Mouse (Mus musculus): ENCODE data around the gene Ptgis. TPM values are rescaled to one million over a fixed set of nuclear protein-coding genes. Genes with fewer than 3 reads are reported as not detected.

Ptgis gene
- 23.9 and 27.0 TPM in 2 replicates for polyA plus RNA-seq (2016; fragmentation: Nextera tagmentation; extraction: Ambion mirVana)

DNA sequence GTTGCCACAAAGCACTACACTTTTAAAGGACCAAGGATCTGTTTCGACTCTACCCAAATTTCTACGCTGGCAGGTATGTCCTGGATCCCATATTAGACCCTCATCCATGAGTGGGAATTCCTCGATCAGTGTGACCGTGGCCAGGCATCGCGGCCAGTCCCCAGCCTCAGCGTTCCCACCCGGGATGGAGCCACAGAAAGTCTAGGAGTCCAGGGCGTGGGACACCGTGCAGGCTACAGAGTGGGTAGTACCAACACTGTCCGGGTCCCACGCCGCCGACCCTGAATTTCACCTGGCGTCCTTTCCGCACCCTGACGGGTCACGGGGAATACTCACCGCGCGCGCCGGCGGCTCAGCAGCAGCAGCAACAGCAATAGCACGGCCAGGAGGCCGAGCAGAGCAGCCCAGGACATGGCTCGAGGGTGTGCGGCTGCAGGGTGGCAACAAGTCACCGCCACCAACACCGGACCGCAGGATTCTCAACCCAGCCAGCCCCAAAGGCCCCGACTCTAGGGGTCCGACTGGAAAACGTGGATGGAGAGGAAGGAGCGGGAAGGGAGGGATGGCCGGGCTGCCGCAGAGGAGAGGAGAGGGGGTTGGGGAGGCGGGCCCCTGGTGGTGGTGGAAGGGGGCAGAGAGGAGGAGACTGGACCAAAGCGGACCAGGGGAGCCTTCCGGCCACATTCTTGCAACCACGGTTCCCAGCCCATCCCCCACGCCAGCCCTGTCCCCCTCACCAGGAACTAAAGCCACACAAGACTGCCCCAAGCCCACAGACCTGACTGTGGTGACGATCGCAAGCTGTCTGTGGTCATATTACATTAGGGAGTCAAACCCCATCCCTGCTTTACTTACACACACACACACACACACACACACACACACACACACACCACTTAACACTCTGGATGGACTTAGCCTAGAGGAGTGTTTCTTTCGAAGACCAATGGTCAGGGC lies at the start of gene Ptgis:
Gene Ptgis (minus strand): TSS at position 597 of the 957 bp plus-strand sequence.
- Histone ChIP-seq H3K27ac (peak within 1 kb of the TSS; percentile 84), H3K4me2 (peak within 1 kb of the TSS; percentile 90), H3K4me1 (replicated peaks) (peaks cover 40% of the 10 kb centered on the region), H3K4me3 (replicated peaks) (peak within 1 kb of the TSS; percentile 59), H3K9ac (replicated peaks) (peak within 1 kb of the TSS; percentile 74), H3K36me3 (no peaks in the 10 kb centered on the region), H3K27me3 (peaks cover 2% of the 10 kb centered on the region; the same call in 1 of the 2 replicates), H3K9me3 (peaks cover 6% of the 10 kb centered on the region; the same call in 1 of the 2 replicates)
- 3% methylated on average over 43 of the region's 45 CpGs for WGBS
- ATAC-seq (ENCODE audit: insufficient number of reproducible peaks, insufficient read depth, low FRiP score, low TSS enrichment, low read depth): peak; percentile 71

DNA sequence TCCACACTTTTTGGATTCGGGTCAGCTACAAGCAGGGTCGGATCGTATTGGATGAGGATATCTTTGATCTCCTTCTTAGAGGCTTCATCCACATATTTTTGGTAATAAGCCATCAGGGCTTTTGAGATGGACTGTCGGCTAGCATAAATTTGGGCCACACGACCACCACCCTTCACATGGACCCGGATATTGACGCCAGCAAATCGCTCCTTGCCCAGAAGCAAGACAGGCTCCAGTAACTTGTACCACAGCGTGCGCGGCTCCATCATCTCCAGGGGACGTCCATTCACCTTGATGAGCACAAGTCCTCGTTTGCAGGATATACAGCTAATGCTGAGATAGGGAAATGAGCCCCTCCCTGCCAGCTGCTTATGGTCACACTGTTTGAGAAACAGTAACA lies 41.1 kb upstream of the Ptgis start:
- no peak overlapping the region for H3K9ac ChIP-seq (replicated peaks)
- no peak overlapping the region for H3K4me3 ChIP-seq (replicated peaks)
- no peaks in the 10 kb centered on the region for H3K4me1 ChIP-seq (replicated peaks)
- WGBS: 90% methylated on average over 13 of the region's 13 CpGs
- no peak overlapping the region for H3K4me2 ChIP-seq
- ATAC-seq (ENCODE audit: insufficient number of reproducible peaks, insufficient read depth, low FRiP score, low TSS enrichment, low read depth): no peak
- H3K27me3 ChIP-seq: no peaks in the 10 kb centered on the region
- H3K36me3 ChIP-seq: no peaks in the 10 kb centered on the region
- no peak overlapping the region for H3K27ac ChIP-seq
- H3K9me3 ChIP-seq: no peaks in the 10 kb centered on the region

DNA sequence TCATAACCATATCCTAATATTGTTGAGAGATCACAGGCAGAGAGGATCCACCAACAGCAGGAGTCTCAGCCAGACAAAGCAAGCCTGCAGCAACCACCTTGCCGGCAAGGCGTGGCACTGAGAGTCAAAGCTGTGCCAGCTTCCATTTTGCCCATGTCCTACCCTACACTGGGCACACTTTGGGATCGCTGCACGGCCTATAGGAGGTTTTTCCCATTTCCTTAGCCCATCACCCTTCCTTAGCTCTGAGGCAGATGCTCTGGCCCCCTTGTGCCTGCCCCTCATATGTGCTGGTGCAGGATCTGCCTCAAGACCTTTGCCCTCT lies 40.5 kb upstream of the Ptgis start:
- H3K36me3 ChIP-seq: no peaks in the 10 kb centered on the region
- H3K9ac ChIP-seq (replicated peaks): no peak overlapping the region
- no peaks in the 10 kb centered on the region for H3K9me3 ChIP-seq
- ATAC-seq (ENCODE audit: insufficient number of reproducible peaks, insufficient read depth, low FRiP score, low TSS enrichment, low read depth): no peak
- H3K4me1 ChIP-seq (replicated peaks): no peaks in the 10 kb centered on the region
- H3K4me3 ChIP-seq (replicated peaks): no peak overlapping the region
- no peak overlapping the region for H3K27ac ChIP-seq
- H3K4me2 ChIP-seq: no peak overlapping the region
- WGBS: 83% methylated on average over 4 of the region's 4 CpGs
- no peaks in the 10 kb centered on the region for H3K27me3 ChIP-seq

DNA sequence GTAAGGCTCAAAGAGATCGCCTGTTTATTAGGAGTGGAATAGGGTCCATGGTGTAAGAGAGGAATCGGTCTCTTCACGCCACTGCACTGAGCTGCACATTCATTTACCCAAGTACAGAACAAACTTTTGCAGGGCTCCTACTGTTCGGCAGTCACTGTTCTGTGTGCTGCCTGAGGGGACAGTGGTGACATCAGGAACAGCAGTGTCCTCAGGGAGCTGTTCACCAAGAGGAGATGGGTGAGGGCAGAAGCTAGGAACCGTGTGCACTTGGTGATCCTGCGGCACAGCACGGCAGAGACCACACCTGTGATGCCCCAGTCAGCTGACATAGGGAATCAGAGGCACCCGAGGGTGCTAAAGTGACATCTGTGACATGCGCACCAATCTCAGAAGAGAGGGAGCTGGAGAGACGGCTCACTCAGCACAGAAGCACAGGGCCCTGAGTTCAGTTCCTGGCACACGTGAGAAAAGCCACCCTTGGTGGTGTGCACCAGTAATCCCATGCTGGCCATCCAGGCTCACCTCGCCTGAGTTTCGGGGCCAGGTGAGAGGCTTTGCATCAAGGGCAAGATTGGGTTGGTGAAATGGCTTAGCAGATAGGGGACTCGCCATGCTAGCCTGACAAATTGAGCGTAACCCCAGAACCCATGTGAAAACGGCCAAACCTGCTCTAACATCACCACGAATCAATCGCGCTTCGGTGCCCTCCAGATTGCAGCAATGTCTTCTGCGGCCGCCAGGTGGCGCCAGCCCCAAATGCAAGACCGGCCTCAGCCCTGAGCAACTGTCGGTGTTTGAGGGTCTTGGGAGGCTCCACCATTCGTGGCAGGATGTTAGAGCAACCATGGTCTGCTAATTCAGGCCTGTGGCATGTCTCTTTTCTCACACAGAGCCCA lies 39.9 kb upstream of the Ptgis start:
- 46% methylated on average over 26 of the region's 26 CpGs for WGBS
- Histone ChIP-seq H3K9me3 (no peaks in the 10 kb centered on the region), H3K4me3 (replicated peaks) (no peak overlapping the region), H3K27ac (no peak overlapping the region), H3K4me1 (replicated peaks) (no peaks in the 10 kb centered on the region), H3K9ac (replicated peaks) (no peak overlapping the region), H3K36me3 (no peaks in the 10 kb centered on the region), H3K27me3 (no peaks in the 10 kb centered on the region), H3K4me2 (no peak overlapping the region)
- no peak; the same call in 1 of the 2 replicates for ATAC-seq (ENCODE audit: insufficient number of reproducible peaks, insufficient read depth, low FRiP score, low TSS enrichment, low read depth)

DNA sequence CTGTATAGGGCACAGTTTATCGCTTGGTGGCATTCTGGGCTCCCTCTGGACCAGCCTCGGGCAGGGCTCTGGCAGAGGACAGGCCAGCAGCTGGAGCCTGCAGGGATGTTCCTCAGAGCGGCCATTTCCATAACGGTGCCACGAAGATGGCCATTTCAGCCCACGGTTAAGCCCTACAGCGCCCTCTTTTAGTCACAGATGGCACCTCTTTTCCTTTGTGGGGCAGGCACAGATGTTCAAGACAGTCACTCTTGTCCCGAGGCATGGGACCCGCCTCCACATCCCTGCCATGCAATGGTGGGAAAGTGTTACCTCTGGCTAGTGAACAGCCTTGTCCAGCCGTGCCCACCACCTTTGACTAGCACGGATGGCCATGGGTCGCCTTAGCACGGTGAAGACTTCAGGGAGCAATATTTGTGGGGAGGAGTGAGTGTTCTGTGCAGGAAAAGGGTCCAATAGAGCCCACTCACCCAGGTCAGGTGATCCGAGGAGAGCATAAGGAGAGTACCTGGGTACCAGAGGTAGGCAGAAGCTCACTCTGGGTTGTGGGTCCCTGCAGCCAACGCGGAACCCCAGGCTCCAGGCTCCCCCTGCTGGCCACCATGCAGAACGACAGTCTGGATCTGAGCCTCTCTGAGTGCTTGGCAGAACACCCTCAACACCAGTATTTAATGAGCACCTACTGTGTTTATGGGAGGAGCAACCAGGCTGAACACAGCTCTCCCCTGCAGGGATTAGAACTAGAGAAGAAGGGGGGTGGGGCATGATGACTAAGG lies 38.5 kb upstream of the Ptgis start:
- Histone ChIP-seq H3K4me1 (replicated peaks) (no peaks in the 10 kb centered on the region), H3K9me3 (no peaks in the 10 kb centered on the region), H3K36me3 (no peaks in the 10 kb centered on the region), H3K4me2 (no peak overlapping the region), H3K9ac (replicated peaks) (no peak overlapping the region), H3K4me3 (replicated peaks) (no peak overlapping the region), H3K27ac (no peak overlapping the region), H3K27me3 (peaks cover 7% of the 10 kb centered on the region; the same call in 1 of the 2 replicates)
- ATAC-seq (ENCODE audit: insufficient number of reproducible peaks, insufficient read depth, low FRiP score, low TSS enrichment, low read depth): peak; percentile 22; the same call in 1 of the 2 replicates
- 57% methylated on average over 17 of the region's 17 CpGs for WGBS

DNA sequence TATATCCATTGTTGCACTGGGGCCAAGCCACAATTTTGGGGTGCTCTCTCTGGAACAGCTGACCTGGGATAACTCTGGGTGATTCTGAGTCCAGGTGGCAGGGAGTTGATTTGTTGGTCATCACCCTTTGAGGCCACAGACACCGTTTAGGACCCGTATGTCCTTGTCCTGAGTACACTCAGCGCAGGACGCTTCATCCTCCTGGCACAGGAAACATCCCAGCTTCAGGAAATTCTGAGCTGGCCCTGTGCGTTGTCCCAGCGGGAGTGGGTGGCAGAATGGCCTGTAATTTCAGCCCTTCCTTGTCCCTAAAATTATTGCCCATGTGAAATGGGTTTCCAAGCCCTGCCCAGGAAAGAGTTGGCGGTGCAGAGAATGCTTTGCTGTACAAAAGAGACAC lies 37.6 kb upstream of the Ptgis start:
- H3K4me2 ChIP-seq: no peak overlapping the region
- no peaks in the 10 kb centered on the region for H3K36me3 ChIP-seq
- WGBS: 84% methylated on average over 7 of the region's 7 CpGs
- no peak overlapping the region for H3K4me3 ChIP-seq (replicated peaks)
- H3K9me3 ChIP-seq: no peaks in the 10 kb centered on the region
- H3K27me3 ChIP-seq: peaks cover 7% of the 10 kb centered on the region; the same call in 1 of the 2 replicates
- H3K4me1 ChIP-seq (replicated peaks): no peaks in the 10 kb centered on the region
- ATAC-seq (ENCODE audit: insufficient number of reproducible peaks, insufficient read depth, low FRiP score, low TSS enrichment, low read depth): no peak
- no peak overlapping the region for H3K27ac ChIP-seq
- H3K9ac ChIP-seq (replicated peaks): no peak overlapping the region

DNA sequence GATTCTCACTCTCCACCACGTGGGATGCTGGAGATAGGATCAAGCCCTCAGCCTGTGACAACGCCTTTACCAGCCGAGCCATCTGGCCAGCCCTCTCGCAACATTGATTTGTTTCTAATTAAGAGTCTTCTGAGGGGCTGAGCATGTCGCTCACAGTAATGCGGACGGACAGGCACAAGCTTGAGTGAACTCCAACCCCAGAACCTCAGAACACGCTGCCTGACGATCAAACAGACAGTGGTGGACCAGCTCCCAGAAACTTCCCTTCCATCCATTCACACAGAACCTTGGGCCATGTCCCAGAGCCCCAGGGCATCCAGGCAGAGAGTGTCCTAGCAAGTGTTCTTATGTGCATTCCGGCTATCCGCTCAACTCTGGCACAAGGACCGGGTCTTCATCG lies 36.6 kb upstream of the Ptgis start:
- no peak for ATAC-seq (ENCODE audit: insufficient number of reproducible peaks, insufficient read depth, low FRiP score, low TSS enrichment, low read depth)
- no peaks in the 10 kb centered on the region for H3K36me3 ChIP-seq

DNA sequence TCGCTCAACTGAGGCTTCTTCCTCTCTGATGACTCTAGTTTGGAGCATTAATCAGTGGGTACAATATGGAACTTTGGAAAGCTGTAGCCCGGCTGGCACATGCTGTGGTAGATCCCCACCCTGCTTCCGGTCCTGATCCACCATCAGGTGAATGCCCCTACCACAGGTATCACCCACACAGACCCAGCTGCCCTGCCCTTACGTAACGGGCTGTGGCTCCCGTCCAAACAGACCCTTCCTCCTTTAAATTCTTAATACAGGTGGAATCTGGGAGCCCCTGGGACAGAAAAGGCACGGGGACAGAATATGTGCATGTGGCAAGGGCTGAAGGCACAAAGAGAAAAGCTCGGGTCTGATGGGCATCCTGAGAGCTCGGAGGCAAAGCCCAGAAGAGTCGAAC lies 35.5 kb upstream of the Ptgis start:
- Histone ChIP-seq H3K4me3 (replicated peaks) (no peak overlapping the region), H3K27me3 (peaks cover 7% of the 10 kb centered on the region; the same call in 1 of the 2 replicates), H3K9ac (replicated peaks) (no peak overlapping the region), H3K27ac (no peak overlapping the region), H3K9me3 (no peaks in the 10 kb centered on the region), H3K4me1 (replicated peaks) (no peaks in the 10 kb centered on the region), H3K36me3 (no peaks in the 10 kb centered on the region), H3K4me2 (no peak overlapping the region)
- WGBS: 85% methylated on average over 10 of the region's 10 CpGs
- ATAC-seq (ENCODE audit: insufficient number of reproducible peaks, insufficient read depth, low FRiP score, low TSS enrichment, low read depth): no peak

More for the DNA sequence above, 36.6 kb upstream of the Ptgis start:
- no peak overlapping the region for H3K4me3 ChIP-seq (replicated peaks)
- 52% methylated on average over 13 of the region's 13 CpGs for WGBS
- H3K27ac ChIP-seq: no peak overlapping the region
- H3K27me3 ChIP-seq: peaks cover 7% of the 10 kb centered on the region; the same call in 1 of the 2 replicates
- H3K4me1 ChIP-seq (replicated peaks): no peaks in the 10 kb centered on the region
- no peak overlapping the region for H3K9ac ChIP-seq (replicated peaks)
- no peaks in the 10 kb centered on the region for H3K9me3 ChIP-seq
- H3K4me2 ChIP-seq: no peak overlapping the region

DNA sequence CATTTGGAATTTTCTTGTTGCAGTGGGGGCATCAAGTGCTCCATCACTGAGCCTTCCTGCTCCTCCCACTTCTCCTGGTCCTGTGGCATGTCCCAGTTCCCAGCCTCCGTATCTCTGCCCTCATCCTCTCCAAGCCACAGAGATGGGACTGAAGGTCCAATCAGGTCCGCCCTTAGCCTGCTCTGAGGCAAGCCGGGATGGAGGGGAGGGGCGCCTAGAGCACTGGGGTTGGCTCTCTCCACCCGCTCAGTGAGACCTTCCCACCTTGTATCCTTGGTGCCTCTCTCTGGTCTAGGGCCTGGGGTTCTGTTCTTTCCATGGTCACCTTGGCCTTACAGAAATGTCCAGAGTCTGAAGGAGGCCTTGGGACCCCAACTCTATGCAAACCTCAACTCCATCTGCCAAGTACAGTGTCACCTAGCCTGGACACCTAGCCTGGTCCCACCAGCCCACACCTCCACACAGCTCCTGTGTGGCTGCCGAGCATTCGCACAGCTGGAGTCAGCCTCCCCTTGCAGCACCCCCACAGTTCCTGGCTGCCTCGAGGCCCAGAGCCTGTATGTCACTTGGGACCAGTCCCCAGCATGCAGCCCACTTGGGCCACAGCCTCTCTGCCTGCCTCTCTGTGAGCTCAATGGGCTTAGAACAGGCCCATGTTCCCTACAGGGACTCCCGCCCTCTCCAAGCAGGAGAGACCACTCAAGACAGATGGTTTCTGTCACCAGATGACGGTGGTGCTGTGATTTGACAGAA lies 34.5 kb upstream of the Ptgis start:
- H3K27me3 ChIP-seq: peaks cover 7% of the 10 kb centered on the region; the same call in 1 of the 2 replicates
- H3K9ac ChIP-seq (replicated peaks): no peak overlapping the region
- H3K36me3 ChIP-seq: no peaks in the 10 kb centered on the region
- H3K4me3 ChIP-seq (replicated peaks): no peak overlapping the region
- no peak overlapping the region for H3K27ac ChIP-seq
- H3K4me2 ChIP-seq: no peak overlapping the region
- ATAC-seq (ENCODE audit: insufficient number of reproducible peaks, insufficient read depth, low FRiP score, low TSS enrichment, low read depth): no peak
- WGBS: 53% methylated on average over 10 of the region's 10 CpGs
- H3K4me1 ChIP-seq (replicated peaks): no peaks in the 10 kb centered on the region
- no peaks in the 10 kb centered on the region for H3K9me3 ChIP-seq

DNA sequence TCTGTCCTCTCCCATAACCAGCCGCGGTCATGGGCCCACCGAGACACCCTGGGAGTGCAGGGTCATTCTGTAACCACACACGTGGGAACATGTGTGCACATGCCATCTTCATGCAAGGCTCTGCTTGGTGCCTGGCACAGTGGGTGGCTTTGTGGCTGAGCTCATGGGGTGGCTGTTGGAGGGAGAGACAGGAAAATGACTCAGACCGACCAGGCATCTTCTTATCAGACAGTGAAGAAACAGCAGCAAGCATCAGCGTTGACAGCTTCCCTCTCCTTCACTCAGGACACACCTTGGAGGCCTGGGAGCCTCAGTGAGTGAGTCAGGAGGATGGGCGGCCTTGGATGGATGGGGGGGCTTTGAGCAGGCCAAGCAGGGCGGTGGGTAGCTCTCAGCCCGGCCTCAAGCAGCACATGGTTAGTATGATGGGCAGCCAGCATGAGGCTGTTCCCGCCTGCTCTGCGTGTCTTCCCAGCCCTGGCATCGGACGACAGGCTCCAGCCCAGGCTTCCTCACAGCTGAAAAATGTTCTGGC lies 32.9 kb upstream of the Ptgis start:
- 81% methylated on average over 13 of the region's 13 CpGs for WGBS
- H3K4me2 ChIP-seq: no peak overlapping the region
- H3K9ac ChIP-seq (replicated peaks): no peak overlapping the region
- H3K36me3 ChIP-seq: no peaks in the 10 kb centered on the region
- peaks cover 7% of the 10 kb centered on the region; the same call in 1 of the 2 replicates for H3K27me3 ChIP-seq
- H3K4me1 ChIP-seq (replicated peaks): no peaks in the 10 kb centered on the region
- no peak overlapping the region for H3K4me3 ChIP-seq (replicated peaks)
- no peak for ATAC-seq (ENCODE audit: insufficient number of reproducible peaks, insufficient read depth, low FRiP score, low TSS enrichment, low read depth)
- no peak overlapping the region for H3K27ac ChIP-seq
- H3K9me3 ChIP-seq: no peaks in the 10 kb centered on the region
